Mouse (Mus musculus): Measurements from ENCODE around the gene Pard3.

The Pard3 gene

GRCm38 (mm10) chr8:127600641-127601040 lies 536.9 kb downstream of the Pard3 start:
- DNase-seq (ENCODE audit: low read depth, low spot score): no peak

GRCm38 (mm10) chr8:127603062-127603461 lies 539.4 kb downstream of the Pard3 start:
- no peak for DNase-seq (ENCODE audit: low read depth, low spot score)

GRCm38 (mm10) chr8:127608541-127609270 lies 545.0 kb downstream of the Pard3 start:
- DNase-seq (ENCODE audit: low read depth, low spot score): no peak

GRCm38 (mm10) chr8:127609316-127609715 lies 545.6 kb downstream of the Pard3 start:
- no peak for DNase-seq (ENCODE audit: low read depth, low spot score)

- no peak for DNase-seq (ENCODE audit: low read depth, low spot score)
Observed at GRCm38 (mm10) chr8:127614206-127614605, 550.5 kb downstream of the Pard3 start.

GRCm38 (mm10) chr8:127616681-127617080 lies 553.0 kb downstream of the Pard3 start:
- DNase-seq (ENCODE audit: low read depth, low spot score): no peak

- DNase-seq (ENCODE audit: low read depth, low spot score): no peak
Observed at GRCm38 (mm10) chr8:127622137-127622536, 558.4 kb downstream of the Pard3 start.

GRCm38 (mm10) chr8:127638232-127639087 lies 574.8 kb downstream of the Pard3 start:
- DNase-seq (ENCODE audit: low read depth, low spot score): no peak

GRCm38 (mm10) chr8:127639088-127639453 lies 575.4 kb downstream of the Pard3 start:
- DNase-seq (ENCODE audit: low read depth, low spot score): no peak

GRCm38 (mm10) chr8:127655559-127655958 lies 591.9 kb downstream of the Pard3 start:
- DNase-seq (ENCODE audit: low read depth, low spot score): no peak

Measured in WW6 (cell line).